Mouse (Mus musculus): ENCODE measurements around the gene Olfr1208. TPM values are rescaled to one million over a fixed set of nuclear protein-coding genes. Genes with fewer than 3 reads are reported as not detected.

Gene Olfr1208
- polyA plus RNA-seq (2014; fragmentation: Nextera tagmentation; extraction: Ambion mirVana): not detected in 2 replicates

- no peaks in the 10 kb centered on the region for H3K9me3 ChIP-seq (ENCODE audit: control insufficient read depth, low read length)
- H3K4me2 ChIP-seq (ENCODE audit: low read depth): no peak within 1 kb of the TSS
- ATAC-seq (ENCODE audit: insufficient read depth, low FRiP score, low TSS enrichment): no peak
- no peak within 1 kb of the TSS for H3K9ac ChIP-seq (ENCODE audit: low read length)
- no peaks in the 10 kb centered on the region for H3K27me3 ChIP-seq (ENCODE audit: control insufficient read depth, insufficient read depth, low read length)
- H3K36me3 ChIP-seq (ENCODE audit: control insufficient read depth, insufficient read depth, low read length): no peaks in the 10 kb centered on the region
- no peak within 1 kb of the TSS for H3K4me3 ChIP-seq (ENCODE audit: low read depth, low read length)
- no peak for DNase-seq (ENCODE audit: low spot score)
- H3K4me1 ChIP-seq (ENCODE audit: control insufficient read depth, insufficient read depth, low read length): no peaks in the 10 kb centered on the region
- no peak within 1 kb of the TSS for H3K27ac ChIP-seq (ENCODE audit: low read depth, low read length)
Observed at GRCm38 (mm10) chr2:88902211-88902610, at the start of gene Olfr1208. Olfr1208 (minus strand) TSS chr2:88902311.

- no peak within 1 kb of the TSS for H3K27ac ChIP-seq (ENCODE audit: low read depth, low read length)
- H3K4me1 ChIP-seq (ENCODE audit: control insufficient read depth, insufficient read depth, low read length): no peaks in the 10 kb centered on the region
- 93% methylated on average over 1 of the region's 1 CpGs for WGBS
- H3K9me3 ChIP-seq (ENCODE audit: control insufficient read depth, low read length): no peaks in the 10 kb centered on the region
- H3K27me3 ChIP-seq (ENCODE audit: control insufficient read depth, insufficient read depth, low read length): no peaks in the 10 kb centered on the region
- no peak for DNase-seq (ENCODE audit: low spot score)
- H3K36me3 ChIP-seq (ENCODE audit: control insufficient read depth, insufficient read depth, low read length): no peaks in the 10 kb centered on the region
- no peak within 1 kb of the TSS for H3K9ac ChIP-seq (ENCODE audit: low read length)
- no peak within 1 kb of the TSS for H3K4me2 ChIP-seq (ENCODE audit: low read depth)
- H3K4me3 ChIP-seq (ENCODE audit: low read depth, low read length): no peak within 1 kb of the TSS
- no peak for ATAC-seq (ENCODE audit: insufficient read depth, low FRiP score, low TSS enrichment)
Observed at GRCm38 (mm10) chr2:88938011-88938410, 35.9 kb upstream of the Olfr1208 start, which contains the start of gene Olfr1211. Olfr1211 (minus strand) TSS chr2:88938111.

- no peaks in the 10 kb centered on the region for H3K9me3 ChIP-seq (ENCODE audit: control insufficient read depth, low read length)
- no peaks in the 10 kb centered on the region for H3K27me3 ChIP-seq (ENCODE audit: control insufficient read depth, insufficient read depth, low read length)
- 94% methylated on average over 3 of the region's 3 CpGs for WGBS
- no peak within 1 kb of the TSS for H3K27ac ChIP-seq (ENCODE audit: low read depth, low read length)
- no peak within 1 kb of the TSS for H3K4me3 ChIP-seq (ENCODE audit: low read depth, low read length)
- no peaks in the 10 kb centered on the region for H3K4me1 ChIP-seq (ENCODE audit: control insufficient read depth, insufficient read depth, low read length)
- no peaks in the 10 kb centered on the region for H3K36me3 ChIP-seq (ENCODE audit: control insufficient read depth, insufficient read depth, low read length)
- ATAC-seq (ENCODE audit: insufficient read depth, low FRiP score, low TSS enrichment) (no peak), DNase-seq (ENCODE audit: low spot score) (no peak)
- H3K9ac ChIP-seq (ENCODE audit: low read length): no peak within 1 kb of the TSS
- H3K4me2 ChIP-seq (ENCODE audit: low read depth): no peak within 1 kb of the TSS
Observed at GRCm38 (mm10) chr2:88915057-88915456, 12.9 kb upstream of the Olfr1208 start, which contains the start of gene Olfr1209. Olfr1209 (minus strand) TSS chr2:88915157.

- Histone ChIP-seq H3K9me3 (ENCODE audit: control insufficient read depth, low read length) (no peaks in the 10 kb centered on the region), H3K27me3 (ENCODE audit: control insufficient read depth, insufficient read depth, low read length) (no peaks in the 10 kb centered on the region), H3K4me1 (ENCODE audit: control insufficient read depth, insufficient read depth, low read length) (no peaks in the 10 kb centered on the region), H3K4me2 (ENCODE audit: low read depth) (no peak within 1 kb of the TSS), H3K4me3 (ENCODE audit: low read depth, low read length) (no peak within 1 kb of the TSS), H3K36me3 (ENCODE audit: control insufficient read depth, insufficient read depth, low read length) (no peaks in the 10 kb centered on the region), H3K9ac (ENCODE audit: low read length) (no peak within 1 kb of the TSS), H3K27ac (ENCODE audit: low read depth, low read length) (no peak within 1 kb of the TSS)
- no peak for ATAC-seq (ENCODE audit: insufficient read depth, low FRiP score, low TSS enrichment)
- 80% methylated on average over 2 of the region's 2 CpGs for WGBS
- DNase-seq (ENCODE audit: low spot score): no peak
Observed at GRCm38 (mm10) chr2:88862931-88863330, 39.2 kb downstream of the Olfr1208 start, which contains the start of gene Olfr1206. Olfr1206 (plus strand) TSS chr2:88863231.

- no peak within 1 kb of the TSS for H3K27ac ChIP-seq (ENCODE audit: low read depth, low read length)
- H3K9me3 ChIP-seq (ENCODE audit: control insufficient read depth, low read length): no peaks in the 10 kb centered on the region
- H3K36me3 ChIP-seq (ENCODE audit: control insufficient read depth, insufficient read depth, low read length): no peaks in the 10 kb centered on the region
- H3K4me3 ChIP-seq (ENCODE audit: low read depth, low read length): no peak within 1 kb of the TSS
- WGBS: 95% methylated on average over 1 of the region's 1 CpGs
- ATAC-seq (ENCODE audit: insufficient read depth, low FRiP score, low TSS enrichment) (no peak), DNase-seq (ENCODE audit: low spot score) (no peak)
- no peaks in the 10 kb centered on the region for H3K4me1 ChIP-seq (ENCODE audit: control insufficient read depth, insufficient read depth, low read length)
- no peaks in the 10 kb centered on the region for H3K27me3 ChIP-seq (ENCODE audit: control insufficient read depth, insufficient read depth, low read length)
- H3K4me2 ChIP-seq (ENCODE audit: low read depth): no peak within 1 kb of the TSS
- H3K9ac ChIP-seq (ENCODE audit: low read length): no peak within 1 kb of the TSS
Observed at GRCm38 (mm10) chr2:88848992-88849391, 53.1 kb downstream of the Olfr1208 start, which contains the start of gene Olfr1204. Olfr1204 (plus strand) TSS chr2:88849292.

Other genes starting within 250 kb of the Olfr1208 start
- gene Olfr1193, start 226.7 kb downstream of the Olfr1208 start, polyA plus RNA-seq (2014; fragmentation: Nextera tagmentation; extraction: Ambion mirVana): not detected in 2 replicates
- not detected in 2 replicates for gene Olfr1195, start 213.1 kb downstream of the Olfr1208 start, polyA plus RNA-seq (2014; fragmentation: Nextera tagmentation; extraction: Ambion mirVana)
- gene Olfr1196, start 197.7 kb downstream of the Olfr1208 start, polyA plus RNA-seq (2014; fragmentation: Nextera tagmentation; extraction: Ambion mirVana): not detected in 2 replicates
- not detected in 2 replicates for gene Olfr1197, start 169.9 kb downstream of the Olfr1208 start, polyA plus RNA-seq (2014; fragmentation: Nextera tagmentation; extraction: Ambion mirVana)
- not detected in 2 replicates for gene Olfr1198, start 150.9 kb downstream of the Olfr1208 start, polyA plus RNA-seq (2014; fragmentation: Nextera tagmentation; extraction: Ambion mirVana)
- not detected in 2 replicates for gene Olfr1199, start 141.8 kb downstream of the Olfr1208 start, polyA plus RNA-seq (2014; fragmentation: Nextera tagmentation; extraction: Ambion mirVana)
- not detected in 2 replicates for gene Olfr1200, start 131.8 kb downstream of the Olfr1208 start, polyA plus RNA-seq (2014; fragmentation: Nextera tagmentation; extraction: Ambion mirVana)
- gene Olfr1201, start 109.3 kb downstream of the Olfr1208 start, polyA plus RNA-seq (2014; fragmentation: Nextera tagmentation; extraction: Ambion mirVana): not detected in 2 replicates
- not detected in 2 replicates for gene Olfr1202, start 87.8 kb downstream of the Olfr1208 start, polyA plus RNA-seq (2014; fragmentation: Nextera tagmentation; extraction: Ambion mirVana)
- gene Olfr1205, start 72.6 kb downstream of the Olfr1208 start, polyA plus RNA-seq (2014; fragmentation: Nextera tagmentation; extraction: Ambion mirVana): not detected in 2 replicates
- not detected in 2 replicates for gene Olfr1204, start 53.0 kb downstream of the Olfr1208 start, polyA plus RNA-seq (2014; fragmentation: Nextera tagmentation; extraction: Ambion mirVana)
- gene Olfr1206, start 39.1 kb downstream of the Olfr1208 start, polyA plus RNA-seq (2014; fragmentation: Nextera tagmentation; extraction: Ambion mirVana): not detected in 2 replicates
- not detected in 2 replicates for gene Olfr1209, start 12.8 kb upstream of the Olfr1208 start, polyA plus RNA-seq (2014; fragmentation: Nextera tagmentation; extraction: Ambion mirVana)
- gene Olfr1211, start 35.8 kb upstream of the Olfr1208 start, polyA plus RNA-seq (2014; fragmentation: Nextera tagmentation; extraction: Ambion mirVana): not detected in 2 replicates
- gene Olfr1212, start 51.7 kb upstream of the Olfr1208 start, polyA plus RNA-seq (2014; fragmentation: Nextera tagmentation; extraction: Ambion mirVana): not detected in 2 replicates
- gene Gm13762, start 78.0 kb upstream of the Olfr1208 start, polyA plus RNA-seq (2014; fragmentation: Nextera tagmentation; extraction: Ambion mirVana): not detected in 2 replicates
- not detected in 2 replicates for gene Olfr1214, start 90.3 kb upstream of the Olfr1208 start, polyA plus RNA-seq (2014; fragmentation: Nextera tagmentation; extraction: Ambion mirVana)
- gene Olfr1215, start 104.7 kb upstream of the Olfr1208 start, polyA plus RNA-seq (2014; fragmentation: Nextera tagmentation; extraction: Ambion mirVana): not detected in 2 replicates
- gene Olfr1216, start 116.0 kb upstream of the Olfr1208 start, polyA plus RNA-seq (2014; fragmentation: Nextera tagmentation; extraction: Ambion mirVana): not detected in 2 replicates
- gene Olfr1217, start 129.8 kb upstream of the Olfr1208 start, polyA plus RNA-seq (2014; fragmentation: Nextera tagmentation; extraction: Ambion mirVana): not detected in 2 replicates
- gene Olfr1218, start 158.9 kb upstream of the Olfr1208 start, polyA plus RNA-seq (2014; fragmentation: Nextera tagmentation; extraction: Ambion mirVana): not detected in 2 replicates
- not detected in 2 replicates for gene Olfr1219, start 181.2 kb upstream of the Olfr1208 start, polyA plus RNA-seq (2014; fragmentation: Nextera tagmentation; extraction: Ambion mirVana)
- gene Olfr1220, start 204.5 kb upstream of the Olfr1208 start, polyA plus RNA-seq (2014; fragmentation: Nextera tagmentation; extraction: Ambion mirVana): not detected in 2 replicates
- not detected in 2 replicates for gene Olfr1221, start 215.0 kb upstream of the Olfr1208 start, polyA plus RNA-seq (2014; fragmentation: Nextera tagmentation; extraction: Ambion mirVana)
- not detected in 2 replicates for gene Olfr1222, start 230.7 kb upstream of the Olfr1208 start, polyA plus RNA-seq (2014; fragmentation: Nextera tagmentation; extraction: Ambion mirVana)
- not detected in 2 replicates for gene Olfr1223, start 249.2 kb upstream of the Olfr1208 start, polyA plus RNA-seq (2014; fragmentation: Nextera tagmentation; extraction: Ambion mirVana)